Mouse (Mus musculus): ENCODE measurements at regions not wholly inside any gene's neighbourhood (a gene's known extent, or its start where the extent isn't known, plus 50 kb on each side); places are given as distances from the start of the nearest gene placed in this dataset.

DNA sequence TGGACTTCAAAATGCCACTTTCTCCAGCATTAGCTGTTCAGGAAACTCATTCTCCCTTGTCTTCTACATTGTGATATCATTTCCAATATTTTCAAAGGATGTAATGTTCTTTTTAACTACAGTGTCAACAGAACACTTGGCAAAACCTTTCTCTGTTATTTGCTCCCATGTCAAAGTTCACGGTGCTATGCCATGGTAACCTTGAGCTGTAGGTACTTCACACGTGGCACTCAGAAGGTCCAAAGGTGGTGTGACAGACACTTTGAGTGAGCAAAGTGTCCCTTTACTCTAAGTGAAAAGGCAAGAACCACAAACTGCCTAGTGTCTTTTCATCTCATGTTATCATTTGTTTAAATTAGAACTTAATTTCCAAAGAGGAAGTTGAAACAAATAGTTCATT is 53.3 kb upstream of the Tram2 start:
- DNase-seq (ENCODE audit: low spot score in 2 of 2), result no peak
- intact Hi-C loops (cut with DNase I), result no loop called here

DNA sequence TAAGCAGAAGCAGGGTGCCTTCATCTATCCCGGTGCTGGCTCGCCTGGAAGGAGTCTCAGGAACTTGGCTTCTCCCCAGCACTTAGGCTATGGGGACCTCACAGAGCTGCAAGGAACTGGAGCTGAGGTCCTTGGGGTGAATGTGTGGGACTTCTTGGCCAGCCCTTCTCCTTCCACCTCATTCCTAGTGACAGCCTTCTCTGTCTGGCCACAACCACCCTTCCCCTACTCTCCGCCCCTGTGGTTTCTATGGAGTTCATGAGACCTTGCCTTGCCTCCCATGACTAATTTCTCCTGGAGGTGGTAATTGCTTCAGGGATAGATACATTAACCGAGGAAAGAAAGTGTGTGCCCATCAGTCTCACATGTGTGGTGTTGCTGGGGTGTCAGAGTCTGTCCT is 67.9 kb upstream of the Tram2 start:
- intact Hi-C loops (cut with DNase I), result no loop called here
- DNase-seq (ENCODE audit: low spot score in 2 of 2), result no peak

DNA sequence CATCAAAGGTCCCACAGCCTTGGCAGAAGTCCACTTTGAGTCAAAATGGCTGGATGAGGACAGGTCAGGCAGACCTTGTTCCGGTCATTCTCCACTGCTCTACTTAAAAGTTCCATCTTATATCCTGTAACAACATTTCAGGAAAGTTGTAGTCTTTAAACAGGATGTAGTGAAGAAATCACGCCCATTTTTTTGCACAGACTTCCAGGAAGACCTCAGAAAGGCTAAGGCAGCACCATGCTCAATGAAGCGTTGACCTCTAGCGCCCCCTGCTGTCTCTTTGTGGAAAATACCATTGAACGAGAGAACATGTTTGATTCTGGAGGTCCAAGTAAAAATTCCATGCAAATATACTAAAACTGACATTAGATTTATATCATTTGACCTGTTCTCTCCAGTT is 56.6 kb upstream of the Tmem14a start:
- intact Hi-C loops (cut with DNase I), result loop anchor here (1.0 to 5.0 kb wide), 2 partner anchors 223 to 459 kb away; no protein-coding TSS in a partner anchor

DNA sequence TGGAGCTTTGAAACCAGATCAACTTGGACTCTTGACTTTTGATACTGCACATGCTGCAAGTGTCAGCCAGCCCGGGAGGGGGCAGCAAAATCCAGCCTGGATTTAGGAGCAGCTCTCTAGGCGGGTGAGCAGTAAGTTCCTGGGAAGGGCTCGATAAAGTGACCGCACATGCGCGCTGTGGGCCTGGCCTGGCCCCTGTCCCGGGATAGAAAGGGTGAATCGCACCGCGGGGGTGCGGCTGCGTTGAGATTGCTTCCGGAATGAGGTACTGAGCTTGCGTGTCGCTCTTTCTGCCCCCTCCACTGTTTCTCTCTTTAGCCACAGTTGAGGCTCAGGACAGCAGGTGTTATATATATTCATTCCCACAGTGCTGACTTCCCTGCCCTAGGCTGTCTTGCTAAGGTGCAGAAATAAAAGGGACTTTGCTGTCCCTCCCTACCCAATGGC is 52.1 kb upstream of the Tmem14a start:
- DNase-seq (ENCODE audit: low spot score in 2 of 2), result peak; percentile 85

More for the DNA sequence above, 56.6 kb upstream of the Tmem14a start:
- DNase-seq (ENCODE audit: low spot score in 2 of 2), result peak; percentile 86 to 91

DNA sequence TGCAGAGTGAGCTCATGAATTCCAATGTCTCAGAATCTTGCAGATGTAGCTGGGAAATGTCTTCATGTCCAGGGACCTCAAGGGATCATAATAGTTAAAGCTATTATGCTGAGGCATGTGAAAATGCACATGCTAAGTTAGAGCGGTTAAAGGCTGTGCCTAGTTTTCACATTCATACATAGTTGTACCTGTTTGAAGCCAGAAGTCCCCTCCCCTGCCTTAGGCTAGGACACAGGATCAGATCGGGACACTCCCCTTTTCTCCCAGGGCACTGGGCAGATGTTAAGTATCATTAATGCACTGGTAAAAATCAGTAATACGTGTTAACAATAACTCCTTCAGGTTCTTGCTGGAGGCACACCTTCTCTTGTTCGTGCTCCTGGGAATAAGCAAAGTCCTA is 51.6 kb upstream of the Tmem14a start:
- intact Hi-C loops (cut with DNase I), result loop anchor here (2.0 kb wide), 2 partner anchors 52 to 178 kb away; partner anchors contain the start of gene Tmem14a
- no peak for DNase-seq (ENCODE audit: low spot score in 2 of 2)

More for the DNA sequence above, 52.1 kb upstream of the Tmem14a start:
- intact Hi-C loops (cut with DNase I), result loop anchor here (2.0 kb wide), 2 partner anchors 52 to 178 kb away; partner anchors contain the start of gene Tmem14a
